Mouse (Mus musculus): ENCODE measurements around the gene C1qb.

The C1qb gene

GRCm38 (mm10) chr4:136886101-136886500 is at the start of gene C1qb:
C1qb (minus strand) TSS chr4:136886187.
- DNase-seq (ENCODE audit: low spot score) = no peak

- DNase-seq (ENCODE audit: low spot score) = no peak
Observed at GRCm38 (mm10) chr4:136934746-136935613, 49.0 kb upstream of the C1qb start.

GRCm38 (mm10) chr4:136930474-136930873 is 44.5 kb upstream of the C1qb start:
- no peak for DNase-seq (ENCODE audit: low spot score)

GRCm38 (mm10) chr4:136928928-136929327 is 42.9 kb upstream of the C1qb start:
- no peak for DNase-seq (ENCODE audit: low spot score)

- no peak for DNase-seq (ENCODE audit: low spot score)
Observed at GRCm38 (mm10) chr4:136925804-136926203, 39.8 kb upstream of the C1qb start.

- no peak for DNase-seq (ENCODE audit: low spot score)
Observed at GRCm38 (mm10) chr4:136924529-136924928, 38.5 kb upstream of the C1qb start.

- no peak for DNase-seq (ENCODE audit: low spot score)
Observed at GRCm38 (mm10) chr4:136919526-136919925, 33.5 kb upstream of the C1qb start.

GRCm38 (mm10) chr4:136918834-136919233 is 32.8 kb upstream of the C1qb start:
- no peak for DNase-seq (ENCODE audit: low spot score)

- DNase-seq (ENCODE audit: low spot score) = no peak
Observed at GRCm38 (mm10) chr4:136917165-136917524, 31.2 kb upstream of the C1qb start.

GRCm38 (mm10) chr4:136916359-136917164 is 30.6 kb upstream of the C1qb start:
- no peak for DNase-seq (ENCODE audit: low spot score)

- no peak for DNase-seq (ENCODE audit: low spot score)
Observed at GRCm38 (mm10) chr4:136912841-136913240, 26.9 kb upstream of the C1qb start.

- DNase-seq (ENCODE audit: low spot score) = no peak
Observed at GRCm38 (mm10) chr4:136911804-136912203, 25.8 kb upstream of the C1qb start.

GRCm38 (mm10) chr4:136911211-136911646 is 25.2 kb upstream of the C1qb start:
- DNase-seq (ENCODE audit: low spot score) = no peak

- no peak for DNase-seq (ENCODE audit: low spot score)
Observed at GRCm38 (mm10) chr4:136907809-136908208, 21.8 kb upstream of the C1qb start.

- DNase-seq (ENCODE audit: low spot score) = no peak
Observed at GRCm38 (mm10) chr4:136907033-136907432, 21.0 kb upstream of the C1qb start.

- no peak for DNase-seq (ENCODE audit: low spot score)
Observed at GRCm38 (mm10) chr4:136904767-136905539, 19.0 kb upstream of the C1qb start.

- DNase-seq (ENCODE audit: low spot score) = no peak
Observed at GRCm38 (mm10) chr4:136899154-136899553, 13.2 kb upstream of the C1qb start.

- DNase-seq (ENCODE audit: low spot score) = no peak
Observed at GRCm38 (mm10) chr4:136898637-136899036, 12.7 kb upstream of the C1qb start, which contains the start of gene C1qa. C1qa (minus strand) TSS chr4:136898803.

GRCm38 (mm10) chr4:136898084-136898598 is 12.2 kb upstream of the C1qb start:
- no peak for DNase-seq (ENCODE audit: low spot score)

- DNase-seq (ENCODE audit: low spot score) = no peak
Observed at GRCm38 (mm10) chr4:136896461-136896860, 10.5 kb upstream of the C1qb start.

GRCm38 (mm10) chr4:136895861-136896260 is 9.9 kb upstream of the C1qb start:
- DNase-seq (ENCODE audit: low spot score) = no peak

GRCm38 (mm10) chr4:136894821-136895220 is 8.8 kb upstream of the C1qb start:
- DNase-seq (ENCODE audit: low spot score) = no peak

Data from layer of hippocampus, adult 9-10 months (tissue).